Mouse (Mus musculus): Measurements from ENCODE around the gene Pik3r6.

Pik3r6 gene

GRCm38 (mm10) chr11:68488256-68488824 is 14.5 kb upstream of the Pik3r6 start:
- no peak for DNase-seq (ENCODE audit: low spot score)

GRCm38 (mm10) chr11:68489236-68489635 is 13.6 kb upstream of the Pik3r6 start:
- no peak for DNase-seq (ENCODE audit: low spot score)

DNA sequence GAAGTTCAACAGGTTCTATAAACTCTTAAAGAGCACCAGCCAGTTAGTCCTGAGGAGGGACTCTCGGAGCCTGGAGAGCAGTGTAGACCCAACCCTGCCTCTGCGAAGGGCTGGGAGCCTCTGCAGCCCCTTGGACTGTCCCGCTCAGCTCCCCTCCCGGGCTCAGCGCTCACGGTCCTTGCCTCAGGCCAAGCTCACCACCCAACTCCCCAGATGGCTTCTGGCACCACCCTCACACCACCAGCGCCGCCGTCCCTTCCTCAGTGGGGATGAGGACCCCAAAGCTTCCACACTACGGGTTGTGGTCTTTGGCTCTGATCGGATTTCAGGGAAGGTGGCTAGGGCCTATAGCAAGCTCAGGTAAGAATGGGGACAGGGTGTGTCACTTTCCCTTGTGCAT is 10.2 kb upstream of the Pik3r6 start:
- DNase-seq (ENCODE audit: low spot score): no peak

- no peak for DNase-seq (ENCODE audit: low spot score)
Observed at GRCm38 (mm10) chr11:68493760-68494159, 9.1 kb upstream of the Pik3r6 start.

GRCm38 (mm10) chr11:68497081-68497480 is 5.7 kb upstream of the Pik3r6 start:
- no peak for DNase-seq (ENCODE audit: low spot score)

- no peak for DNase-seq (ENCODE audit: low spot score)
Observed at GRCm38 (mm10) chr11:68498517-68498916, 4.3 kb upstream of the Pik3r6 start.

DNA sequence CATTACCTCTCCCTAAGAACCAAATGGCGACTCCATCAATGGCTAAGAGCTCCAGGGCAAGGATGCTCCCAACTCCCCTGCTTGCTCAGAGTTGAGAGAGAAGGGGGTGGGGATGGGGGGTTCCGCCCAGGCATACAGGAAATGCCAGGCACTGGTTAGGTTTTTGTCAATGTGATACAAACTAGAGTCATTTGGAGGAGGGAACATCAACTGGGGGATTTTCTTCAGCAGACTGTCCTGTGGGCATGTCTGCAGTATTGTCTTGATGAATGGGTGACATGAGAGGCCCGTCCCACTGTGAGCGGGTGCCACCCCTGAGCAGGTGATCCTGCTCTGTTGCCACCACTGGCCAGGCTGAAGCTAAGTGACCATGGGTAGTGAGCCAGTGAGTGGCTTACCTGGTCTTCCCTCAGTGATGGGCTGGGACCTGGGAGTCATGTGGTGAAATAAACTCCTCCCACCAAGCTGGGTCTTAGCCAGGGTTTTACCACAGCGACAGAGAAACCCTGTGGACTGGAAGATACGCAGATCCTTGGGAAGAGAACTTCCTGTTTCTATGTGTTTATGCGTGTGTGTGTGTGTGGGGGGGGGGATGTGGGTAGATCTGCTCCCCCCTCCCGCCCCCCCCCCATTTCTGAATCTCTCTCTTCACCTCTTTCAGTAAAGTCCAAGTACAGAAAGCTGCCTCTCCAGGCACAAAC is 3.7 kb upstream of the Pik3r6 start:
- no peak for DNase-seq (ENCODE audit: low spot score)

DNA sequence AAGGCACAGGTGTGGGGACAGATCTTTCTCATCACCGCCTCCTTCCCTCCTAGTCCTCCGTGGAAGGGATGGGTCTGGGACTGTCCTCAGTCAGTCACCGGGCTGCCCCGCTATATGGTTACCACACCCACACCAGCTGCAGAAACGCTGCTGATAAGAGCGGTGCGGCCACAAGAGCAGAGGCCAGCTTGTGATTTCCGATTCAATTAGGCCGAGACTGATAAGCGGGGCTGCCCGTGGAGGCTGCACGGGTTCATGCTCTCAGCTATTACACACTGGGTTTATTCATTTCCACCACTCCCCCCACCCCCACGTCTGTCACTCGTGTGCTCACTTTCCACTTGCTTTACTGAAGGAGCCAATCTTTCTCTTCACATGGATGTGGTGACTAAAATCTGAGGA is 1.9 kb upstream of the Pik3r6 start:
- no peak for DNase-seq (ENCODE audit: low spot score)

DNA sequence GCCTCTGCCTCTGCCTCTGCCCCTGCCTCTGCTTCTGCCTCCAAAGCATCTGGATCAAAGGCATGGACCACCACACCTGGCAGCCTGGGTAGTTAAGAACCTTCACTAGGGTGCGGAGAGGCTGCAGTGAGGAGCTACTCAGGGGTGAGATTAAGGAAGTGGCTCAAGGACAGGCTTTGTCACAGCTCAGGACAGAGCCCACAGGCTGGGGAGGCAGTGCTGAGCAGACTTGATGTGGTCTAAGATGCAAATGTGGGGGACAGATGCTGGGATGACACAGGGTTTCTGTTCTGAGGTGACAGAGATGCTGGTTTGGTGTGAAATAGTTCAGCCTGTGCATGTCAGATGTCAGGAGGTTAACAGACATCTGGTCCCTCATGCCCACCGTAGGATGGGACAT is 411 bp upstream of the Pik3r6 start:
- no peak for DNase-seq (ENCODE audit: low spot score)

DNA sequence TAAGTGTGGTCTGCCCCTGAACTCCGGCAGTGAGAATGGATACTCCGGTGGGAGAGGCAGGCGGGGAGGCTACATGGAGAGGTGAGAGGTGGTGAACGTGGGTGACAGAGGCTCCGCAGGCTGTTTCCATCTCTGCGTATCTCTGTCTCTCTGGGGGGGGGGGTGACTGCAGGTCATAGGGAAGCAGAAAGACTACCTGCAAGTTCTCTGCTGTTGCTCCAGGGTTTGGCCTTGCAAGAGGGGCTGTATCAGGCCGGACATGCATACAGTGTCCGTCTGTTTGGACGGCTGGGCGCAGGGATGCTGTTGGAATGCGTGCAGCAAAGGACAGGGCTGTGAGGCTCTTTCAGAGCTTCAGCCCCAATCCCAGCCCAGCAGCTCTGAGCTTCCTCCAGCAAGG is 2.1 kb downstream of the Pik3r6 start:
- DNase-seq (ENCODE audit: low spot score): no peak

GRCm38 (mm10) chr11:68507246-68507645 is 4.4 kb downstream of the Pik3r6 start:
- DNase-seq (ENCODE audit: low spot score): no peak

- no peak for DNase-seq (ENCODE audit: low spot score)
Observed at GRCm38 (mm10) chr11:68508619-68509018, 5.8 kb downstream of the Pik3r6 start.

DNA sequence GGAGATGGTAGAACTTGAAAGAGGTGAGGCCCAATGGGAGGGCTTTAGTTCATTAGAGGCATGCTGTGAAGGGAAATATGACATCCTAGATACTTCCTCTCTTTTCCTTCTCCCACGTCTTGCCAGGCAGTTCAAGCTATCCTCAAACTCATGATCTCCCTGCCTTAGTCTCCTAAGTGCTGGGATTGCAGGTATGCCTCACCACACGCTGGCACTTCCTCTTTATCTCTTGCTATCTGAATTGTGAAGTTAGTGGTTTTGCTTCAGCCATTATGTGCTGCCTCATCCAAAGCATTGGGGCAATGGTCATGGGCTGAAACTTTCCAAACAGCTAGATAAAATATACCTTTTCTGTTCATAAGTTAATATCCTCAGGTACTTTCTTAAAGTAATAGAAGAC is 6.4 kb downstream of the Pik3r6 start:
- DNase-seq (ENCODE audit: low spot score): no peak

- no peak for DNase-seq (ENCODE audit: low spot score)
Observed at GRCm38 (mm10) chr11:68513969-68514368, 11.2 kb downstream of the Pik3r6 start.

- DNase-seq (ENCODE audit: low spot score): no peak
Observed at GRCm38 (mm10) chr11:68519362-68519761, 16.5 kb downstream of the Pik3r6 start.

DNA sequence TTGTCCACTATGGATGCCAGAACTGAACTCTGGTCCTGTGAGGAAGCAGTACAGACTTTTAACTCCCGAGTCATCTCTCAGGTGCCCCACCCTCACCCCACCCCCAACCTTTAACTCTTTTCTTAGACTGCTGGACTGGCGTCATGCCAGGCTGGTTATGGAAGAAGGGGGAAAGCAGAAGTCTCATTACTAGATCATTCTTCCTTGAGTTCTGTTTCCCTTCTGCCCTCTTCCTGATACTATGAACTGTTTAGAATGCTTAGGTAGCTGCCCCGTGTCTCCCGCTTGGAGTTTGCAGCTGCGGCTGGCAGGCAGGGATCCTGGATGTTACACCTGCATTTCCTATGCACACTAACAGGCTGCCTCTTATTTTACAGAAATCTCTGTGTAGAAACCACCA is 17.0 kb downstream of the Pik3r6 start:
- DNase-seq (ENCODE audit: low spot score): no peak

DNA sequence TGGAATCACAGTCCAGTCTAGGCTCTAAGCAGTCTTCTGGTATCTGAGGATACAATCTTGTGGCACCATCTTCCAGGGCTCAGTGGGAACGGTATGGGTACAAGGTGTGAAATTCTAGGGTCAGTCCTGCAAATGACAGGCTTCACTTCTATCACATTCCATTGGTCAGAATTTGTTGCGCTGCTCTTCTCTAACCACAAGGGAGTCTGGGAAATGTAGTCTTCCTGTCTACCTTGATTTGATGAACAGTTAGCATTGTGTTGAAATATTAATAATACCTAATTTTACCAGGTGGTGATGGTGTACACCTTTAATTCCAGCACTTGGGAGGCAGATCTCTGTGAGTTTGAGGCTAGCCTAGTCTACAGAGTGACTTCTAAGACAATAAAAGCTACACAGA is 17.6 kb downstream of the Pik3r6 start:
- DNase-seq (ENCODE audit: low spot score): no peak

DNA sequence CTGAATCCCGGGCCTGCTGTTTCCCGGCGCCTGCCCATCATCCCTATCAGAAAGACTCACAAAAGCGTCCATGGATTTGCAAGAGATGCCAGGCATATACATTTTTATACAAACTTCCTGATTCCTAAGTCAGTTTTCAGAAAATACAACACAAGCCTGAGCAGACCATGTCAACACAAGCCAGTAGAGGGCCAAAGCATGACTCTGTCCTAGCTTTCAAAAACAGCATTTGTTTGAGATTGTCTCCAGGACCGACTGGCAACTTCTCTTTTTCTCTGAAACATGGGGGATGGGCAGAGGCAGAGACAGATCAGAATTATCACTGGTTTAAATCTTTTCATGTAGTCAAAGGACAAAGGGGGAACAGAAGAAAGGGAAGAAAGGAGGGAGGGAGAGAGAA is 18.5 kb downstream of the Pik3r6 start:
- DNase-seq (ENCODE audit: low spot score): no peak

DNA sequence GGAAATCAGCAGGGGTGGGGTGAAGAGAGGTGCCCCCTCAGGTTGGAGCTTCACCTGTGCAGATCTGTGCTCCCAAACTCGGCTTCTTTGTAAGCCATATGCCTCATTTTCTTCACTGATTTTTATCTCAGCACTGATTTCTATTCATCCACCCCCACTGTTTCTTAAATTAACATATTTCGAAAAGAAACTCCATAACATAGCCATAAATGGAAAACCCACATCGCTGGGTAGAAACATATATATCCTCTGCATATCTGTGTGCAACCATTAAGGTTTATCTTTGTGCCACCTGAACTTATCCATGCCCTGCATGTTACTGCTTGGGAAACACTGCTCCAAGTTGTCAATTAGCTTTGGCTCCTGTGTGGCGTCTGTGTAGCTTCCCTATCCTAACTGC is 23.6 kb downstream of the Pik3r6 start:
- no peak for DNase-seq (ENCODE audit: low spot score)

DNA sequence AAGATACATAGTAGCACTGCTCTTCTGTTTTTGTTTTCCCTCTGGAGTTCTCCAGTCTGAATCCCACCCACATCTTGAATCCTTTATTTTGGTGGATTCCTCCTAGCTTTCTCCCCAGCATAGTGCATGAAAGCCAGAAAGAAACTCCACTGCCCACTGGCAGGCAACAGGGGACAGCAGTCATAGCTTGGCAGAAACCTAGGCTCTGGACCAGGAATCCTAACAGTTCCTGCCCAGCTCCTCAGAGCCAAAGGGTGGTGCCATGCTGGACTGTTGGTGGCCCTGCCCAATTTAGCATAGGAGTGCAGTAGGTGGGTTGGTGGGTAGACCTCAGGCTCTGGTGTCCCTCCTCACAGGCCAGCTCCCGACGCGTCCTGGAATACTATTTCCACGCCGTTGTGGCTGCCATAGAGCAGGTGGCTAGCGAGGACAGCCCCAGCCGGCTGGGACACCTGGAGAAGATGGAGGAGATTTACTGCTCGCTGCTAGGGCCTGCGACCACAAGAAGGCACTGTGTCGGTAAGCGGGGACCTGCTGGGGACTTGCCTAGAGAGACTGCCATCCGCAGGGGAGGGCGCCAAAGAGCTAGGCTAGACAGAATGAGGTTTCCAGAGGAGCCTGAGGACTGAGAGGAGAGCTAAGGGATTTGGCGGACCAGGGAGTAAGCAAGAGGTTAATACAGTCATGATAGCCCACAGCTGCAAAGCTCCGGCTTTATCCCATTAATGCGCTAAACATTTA is 28.4 kb downstream of the Pik3r6 start:
- DNase-seq (ENCODE audit: low spot score): peak; percentile 71

- no peak for DNase-seq (ENCODE audit: low spot score)
Observed at GRCm38 (mm10) chr11:68531941-68532535, 29.2 kb downstream of the Pik3r6 start.

DNA sequence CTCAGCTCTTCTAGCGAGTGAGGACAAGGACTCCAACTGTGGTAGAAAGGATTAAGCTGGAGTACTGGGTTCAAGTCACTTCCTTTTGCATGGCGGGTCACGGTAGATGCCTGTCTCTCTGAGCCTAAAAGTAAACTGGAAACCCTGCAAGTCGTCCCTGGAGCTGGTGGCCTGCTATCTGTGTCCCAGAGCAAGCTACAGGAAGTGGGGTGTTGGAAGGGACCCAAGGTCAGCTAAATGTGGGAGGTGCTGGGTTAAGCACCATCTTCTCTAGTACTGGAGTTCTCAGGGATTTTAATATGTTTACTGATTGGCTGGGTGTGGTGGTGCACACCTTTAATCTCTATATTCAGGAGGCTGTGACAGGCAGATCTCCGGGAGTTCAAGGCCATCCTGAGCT is 30.0 kb downstream of the Pik3r6 start:
- DNase-seq (ENCODE audit: low spot score): no peak

- DNase-seq (ENCODE audit: low spot score): no peak
Observed at GRCm38 (mm10) chr11:68533971-68534475, 31.2 kb downstream of the Pik3r6 start.

All from urinary bladder, postnatal 14 days (tissue).